Mouse (Mus musculus) ES-E14 (cell line): ENCODE data around the gene Cdh13. TPM values are rescaled to one million over a fixed set of nuclear protein-coding genes. Genes with fewer than 3 reads are reported as not detected.

Experiments
- DNase-seq: peaks from one replicate; pipeline ENCODE4 v3.0.0-alpha.2; 2013; ENCODE audit warnings: low read depth, low spot score
- H3K27ac ChIP-seq: 2 replicates; pipeline ENCODE4 v1.5.1; 2012; ENCODE audit warnings: low read depth, mild to moderate bottlenecking, low read length, moderate library complexity, mixed read lengths; ENCODE audit not compliant: poor library complexity, insufficient read depth, severe bottlenecking
- H3K36me3 ChIP-seq: 2 replicates; pipeline ENCODE4 v1.6.1; 2012; ENCODE audit warnings: mild to moderate bottlenecking, low read length, moderate library complexity, mixed read lengths; ENCODE audit not compliant: control insufficient read depth, poor library complexity, insufficient read depth, severe bottlenecking
- H3K4me1 ChIP-seq, 2 experiments: fragments of 150-350 bp in 1 of 2; sonication (generic) in 1 of 2; 2 replicates each; pipeline ENCODE4 v1.6.1; 2012; ENCODE audit warnings: low read length in 2 of 2, mild to moderate bottlenecking in 1 of 2, mixed read lengths in 1 of 2; ENCODE audit not compliant: control insufficient read depth in 2 of 2, insufficient read depth in 2 of 2, poor library complexity in 1 of 2
- H3K4me3 ChIP-seq, 2 experiments: fragments of 150-350 bp in 1 of 2; sonication (generic) in 1 of 2; 2 replicates each; pipeline ENCODE4 v1.5.1; 2012; ENCODE audit warnings: low read length in 2 of 2, low read depth in 1 of 2, mild to moderate bottlenecking in 1 of 2, mixed read lengths in 1 of 2; ENCODE audit not compliant: insufficient read depth in 1 of 2, poor library complexity in 1 of 2, severe bottlenecking in 1 of 2
- H3K9ac ChIP-seq: 2 replicates; pipeline ENCODE4 v1.6.1; 2012; ENCODE audit warnings: low read depth, mild to moderate bottlenecking, low read length, mixed read lengths; ENCODE audit not compliant: poor library complexity, insufficient read depth, severe bottlenecking
- H3K9me3 ChIP-seq: fragments of 150-350 bp; sonication (generic); 2 replicates; pipeline ENCODE4 v1.6.1; 2012; ENCODE audit warnings: low read depth, mild to moderate bottlenecking, low read length; ENCODE audit not compliant: control insufficient read depth, insufficient read depth
- CHD2 ChIP-seq: IDR thresholded peaks from 2 replicates; pipeline ENCODE4 v1.6.1; 2014; ENCODE audit warnings: mild to moderate bottlenecking, low read depth, low read length, inconsistent platforms
- HCFC1 ChIP-seq: IDR thresholded peaks from 2 replicates; pipeline ENCODE4 v1.6.1; 2012; ENCODE audit warnings: low read length, inconsistent platforms, borderline replicate concordance; ENCODE audit not compliant: insufficient read depth
- MAFK ChIP-seq: IDR thresholded peaks from 2 replicates; pipeline ENCODE4 v1.6.1; 2014; ENCODE audit warnings: mild to moderate bottlenecking, low read depth, low read length, inconsistent platforms; ENCODE audit not compliant: insufficient read depth
- ZC3H11A ChIP-seq: IDR thresholded peaks from 2 replicates; pipeline ENCODE4 v1.6.1; 2012; ENCODE audit warnings: low read depth, mild to moderate bottlenecking, inconsistent platforms, low read length, borderline replicate concordance
- ZNF384 ChIP-seq: IDR thresholded peaks from 2 replicates; pipeline ENCODE4 v1.6.1; 2012; ENCODE audit warnings: low read depth, low read length, inconsistent platforms
- in situ Hi-C, 2 experiments: fragments of 600-800 bp; cut with MboI; formaldehyde crosslinking; loops; one replicate each; pipeline ENCODE4 v1.15.1; 2025; ENCODE audit warnings: low sequenced_read_pairs in 2 of 2, inconsistent platforms in 1 of 2; ENCODE audit not compliant: unreplicated experiment in 2 of 2
- total RNA-seq: library from RNA; depleted of rRNA; stranded (reverse); fragments of 300-350 nt; gene quantifications from 2 replicates; pipeline ENCODE4 v1.2.3, GENCODE M21; 2012

Gene Cdh13
- total RNA-seq, 1 experiment = 1.3 TPM

DNA sequence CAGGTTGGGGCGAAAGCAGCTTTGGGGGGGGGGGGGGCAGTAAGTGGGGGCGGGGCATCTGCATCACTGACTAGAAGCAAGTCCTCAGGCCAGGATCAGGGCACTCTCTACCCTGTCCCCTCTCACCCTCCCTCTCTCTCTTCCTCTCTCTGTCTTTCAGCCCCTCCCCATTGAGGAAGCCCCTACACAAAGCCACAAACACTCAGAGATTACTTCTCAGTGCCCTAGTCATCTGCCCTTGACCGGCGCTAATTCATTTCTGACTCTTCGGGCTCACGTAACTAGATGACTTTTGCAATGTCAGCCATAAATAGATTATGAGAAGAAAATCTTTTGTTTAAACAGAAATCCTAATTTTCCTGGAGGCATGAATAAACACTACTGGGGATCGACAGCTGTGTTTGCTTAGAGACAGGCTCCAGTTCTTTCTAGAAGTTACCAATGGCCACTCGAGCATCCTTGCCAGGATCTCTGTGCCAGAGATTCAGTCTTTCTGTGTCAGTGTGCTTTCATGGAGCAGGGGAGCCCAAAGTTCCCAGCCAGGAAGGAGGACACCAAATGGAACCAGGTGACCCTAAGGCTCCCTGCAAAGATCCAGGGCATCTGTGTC is 1077.3 kb downstream of the Cdh13 start:
- TF ChIP-seq CHD2 = no peak
- TF ChIP-seq HCFC1 = no peak
- TF ChIP-seq ZC3H11A = no peak
- no peak for TF ChIP-seq MAFK
- no peak for TF ChIP-seq ZNF384
- no peak overlapping the region for H3K9ac ChIP-seq
- no peaks in the 10 kb centered on the region for H3K4me1 ChIP-seq
- H3K4me3 ChIP-seq = no peak overlapping the region
- in situ Hi-C loops = no loop called here
- no peak for DNase-seq
- no peak overlapping the region for H3K27ac ChIP-seq
- no peaks in the 10 kb centered on the region for H3K9me3 ChIP-seq
- H3K36me3 ChIP-seq = no peaks in the 10 kb centered on the region
